Mouse (Mus musculus) cortical plate, adult 2 months (tissue): Measurements from ENCODE around the gene Itih3. TPM values are rescaled to one million over a fixed set of nuclear protein-coding genes. Genes with fewer than 3 reads are reported as not detected.

Experiments used
- H3K27ac ChIP-seq: fragments of 200-500 bp; 2 replicates; pipeline ENCODE4 v1.5.1; 2012; ENCODE audit warnings: low read length, control low read depth, inconsistent platforms; ENCODE audit not compliant: insufficient read depth
- H3K4me1 ChIP-seq: fragments of 200-500 bp; 2 replicates; pipeline ENCODE4 v1.6.1; 2011; ENCODE audit warnings: low read length; ENCODE audit not compliant: control insufficient read depth, insufficient read depth
- H3K4me3 ChIP-seq: fragments of 200-500 bp; 2 replicates; pipeline ENCODE4 v1.5.1; 2011; ENCODE audit warnings: mild to moderate bottlenecking, low read length, control low read depth; ENCODE audit not compliant: insufficient read depth
- CTCF ChIP-seq: fragments of 200-500 bp; IDR thresholded peaks from 2 replicates; pipeline ENCODE4 v1.5.1; 2011; ENCODE audit warnings: mild to moderate bottlenecking, control low read depth, low read length; ENCODE audit not compliant: insufficient read depth; ENCODE audit errors: extremely low read depth
- POLR2A ChIP-seq: fragments of 200-500 bp; IDR thresholded peaks from 2 replicates; pipeline ENCODE4 v1.6.1; 2011; ENCODE audit warnings: mild to moderate bottlenecking, low read length, control low read depth; ENCODE audit not compliant: insufficient read depth; ENCODE audit errors: extremely low read depth
- polyA plus RNA-seq: library from polyadenylated mRNA; depleted of rRNA; stranded (reverse); fragments of >200 nt; gene quantifications from 2 replicates; pipeline ENCODE4 v1.2.3, GENCODE M21; 2012

The Itih3 gene
- polyA plus RNA-seq, 1 experiment, result 33.5 TPM

DNA sequence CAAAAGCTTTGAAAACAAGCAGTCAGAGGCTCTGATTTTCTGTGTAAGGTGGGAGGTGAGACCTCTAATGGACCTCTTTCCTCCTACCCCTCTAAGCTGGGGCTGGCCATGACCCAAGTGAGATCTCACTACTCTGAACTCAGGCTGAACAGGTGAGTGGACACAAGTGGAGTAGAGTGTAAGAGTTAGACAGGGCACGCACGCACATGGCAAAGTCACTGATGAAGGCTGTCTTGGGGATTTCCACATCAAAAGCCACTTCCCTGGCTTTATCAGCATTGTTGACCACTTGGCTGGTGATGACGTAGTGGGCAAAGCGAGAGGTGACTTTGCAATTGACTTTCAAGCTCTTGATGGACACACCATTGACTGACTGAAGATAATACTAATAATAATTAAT, 18.7 kb upstream of the Itih3 start:
- Histone ChIP-seq H3K4me1 (no peaks in the 10 kb centered on the region), H3K27ac (no peak overlapping the region), H3K4me3 (no peak overlapping the region)
- TF ChIP-seq CTCF, result no peak
- TF ChIP-seq POLR2A, result no peak

DNA sequence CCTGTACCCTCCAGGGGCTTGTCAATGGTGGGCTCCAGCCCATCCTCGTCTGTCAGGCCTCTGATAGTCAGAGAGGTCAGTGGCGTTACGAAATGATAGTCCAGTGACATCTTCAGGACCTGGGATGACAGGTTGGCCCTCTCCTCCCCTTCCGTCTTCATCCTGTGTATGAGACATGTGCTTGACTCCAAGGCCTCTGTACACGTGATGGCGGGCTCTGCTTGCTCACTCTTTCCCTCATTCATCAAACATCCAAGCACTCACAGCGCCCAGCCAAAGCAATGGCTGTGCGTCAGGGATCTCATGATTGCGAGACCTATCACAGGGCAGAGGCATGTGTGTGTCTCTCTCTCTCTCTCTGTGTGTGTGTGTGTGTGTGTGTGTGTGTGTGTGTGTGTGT, 9.8 kb upstream of the Itih3 start:
- no peaks in the 10 kb centered on the region for H3K4me1 ChIP-seq
- TF ChIP-seq POLR2A, result no peak
- no peak for TF ChIP-seq CTCF
- no peak overlapping the region for H3K27ac ChIP-seq
- H3K4me3 ChIP-seq, result no peak overlapping the region

DNA sequence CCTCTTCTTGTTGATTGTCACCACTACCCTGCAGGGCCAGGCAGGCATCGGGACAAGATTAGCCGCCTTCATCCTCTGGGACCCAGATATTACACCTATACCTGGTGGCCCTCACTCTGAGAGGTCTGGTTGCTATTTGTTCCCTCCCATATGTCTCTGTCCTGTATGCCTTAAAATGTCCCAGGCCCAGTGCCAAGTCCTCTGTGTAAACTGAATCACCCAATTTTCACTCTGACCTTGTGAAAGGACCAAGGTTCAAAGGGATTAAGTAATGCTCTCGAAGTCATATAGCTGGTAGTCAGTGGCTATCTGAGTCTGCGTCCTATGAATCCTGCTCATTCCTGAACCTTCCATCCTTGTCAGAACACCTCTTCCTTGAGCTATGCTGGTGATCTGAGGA, 6.8 kb upstream of the Itih3 start:
- H3K27ac ChIP-seq, result no peak overlapping the region
- H3K4me1 ChIP-seq, result no peaks in the 10 kb centered on the region
- no peak for TF ChIP-seq CTCF
- TF ChIP-seq POLR2A, result no peak
- no peak overlapping the region for H3K4me3 ChIP-seq

DNA sequence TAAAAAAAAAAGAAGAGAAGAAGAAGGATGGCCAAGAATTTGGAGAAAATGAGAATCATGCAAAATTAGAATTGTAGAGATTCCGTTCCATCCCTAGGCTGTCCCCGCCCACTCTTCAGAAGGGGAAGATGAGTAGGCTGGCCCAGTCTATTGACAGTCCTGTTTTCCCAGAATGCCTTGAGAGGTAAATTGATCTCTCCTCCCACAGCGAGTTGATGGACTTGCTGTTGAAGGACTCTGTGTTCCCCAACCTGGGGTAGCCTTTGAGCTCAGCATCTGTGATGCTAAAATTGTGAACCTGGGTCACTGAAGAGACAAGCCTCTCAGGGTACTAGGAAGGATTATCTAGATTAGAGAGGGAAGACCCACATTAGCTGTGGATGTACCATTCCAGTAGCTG, 1.9 kb upstream of the Itih3 start:
- Histone ChIP-seq H3K4me3 (no peak overlapping the region), H3K4me1 (peaks cover 2% of the 10 kb centered on the region), H3K27ac (no peak overlapping the region)
- TF ChIP-seq CTCF, result no peak
- TF ChIP-seq POLR2A, result no peak

DNA sequence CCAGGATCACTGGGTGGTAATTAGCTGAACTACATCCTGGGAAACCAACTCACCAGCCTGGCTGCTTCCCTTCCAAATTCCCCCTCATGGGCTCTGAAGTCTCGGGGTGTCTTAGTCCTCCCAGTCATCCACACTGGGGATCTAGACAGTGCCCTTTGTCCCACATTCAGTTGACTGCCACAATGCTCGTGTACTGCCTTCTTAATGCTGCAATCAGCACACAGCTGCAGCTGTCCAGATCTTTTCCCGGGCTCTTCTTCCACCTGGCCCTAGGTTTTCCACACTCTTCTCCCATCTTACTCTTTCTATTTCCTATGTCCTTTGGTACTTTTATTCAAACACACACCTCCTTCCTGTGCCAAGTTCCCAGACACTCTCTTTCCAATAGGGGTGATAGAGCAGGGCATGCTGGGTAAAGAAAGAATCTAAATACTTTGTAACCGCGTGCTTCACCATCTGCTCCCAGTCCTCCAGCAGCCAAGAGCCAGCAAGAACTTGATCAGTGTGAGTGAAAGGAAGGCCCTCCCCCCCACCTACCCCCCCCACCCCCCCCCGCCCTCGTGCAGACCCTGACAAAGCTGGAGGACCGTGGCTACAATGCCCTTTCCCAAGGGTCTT, 1.4 kb downstream of the Itih3 start:
- no peak for TF ChIP-seq POLR2A
- no peak for TF ChIP-seq CTCF
- peaks cover 2% of the 10 kb centered on the region for H3K4me1 ChIP-seq
- H3K4me3 ChIP-seq, result no peak overlapping the region
- H3K27ac ChIP-seq, result no peak overlapping the region

DNA sequence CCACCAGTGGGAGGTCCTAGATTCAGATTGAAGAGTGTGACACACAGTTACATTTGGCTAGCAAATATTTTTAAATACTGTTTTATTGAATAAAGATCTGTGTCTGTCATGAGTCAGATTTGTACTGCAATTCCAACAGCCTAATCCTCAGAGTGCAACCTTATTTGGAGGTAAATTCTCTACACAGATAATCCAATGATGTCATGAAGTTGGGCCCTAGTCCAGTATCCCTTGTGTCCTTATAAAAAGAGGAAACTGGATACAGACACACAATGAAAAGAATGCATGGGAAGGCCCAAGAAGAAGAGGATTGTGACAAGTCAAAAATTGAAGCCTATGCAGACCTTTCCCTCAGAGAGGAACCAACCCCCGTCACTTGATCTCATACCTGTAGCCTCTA, 7.0 kb downstream of the Itih3 start:
- Histone ChIP-seq H3K4me1 (no peaks in the 10 kb centered on the region), H3K27ac (no peak overlapping the region), H3K4me3 (no peak overlapping the region)
- no peak for TF ChIP-seq POLR2A
- TF ChIP-seq CTCF, result no peak

DNA sequence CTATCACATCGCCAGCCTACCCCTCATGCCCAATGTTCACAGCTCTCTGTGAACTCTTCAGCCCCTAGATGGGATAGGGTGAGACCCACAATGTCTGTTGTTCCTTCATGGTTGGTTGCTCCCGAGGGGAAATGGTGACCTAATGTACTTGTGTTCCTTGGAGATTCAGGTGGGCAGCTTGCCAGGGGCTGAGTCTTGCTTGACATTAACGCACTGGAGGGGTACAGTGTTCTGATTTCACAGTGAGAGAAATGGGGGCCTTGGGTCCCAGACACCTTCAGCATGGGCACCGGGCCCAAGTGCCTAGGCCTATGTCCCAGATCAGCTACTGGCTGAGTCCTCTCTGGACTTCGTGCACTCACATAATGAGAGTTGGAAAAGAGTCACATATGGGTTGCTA, 10.2 kb downstream of the Itih3 start:
- Histone ChIP-seq H3K4me3 (no peak overlapping the region), H3K4me1 (no peaks in the 10 kb centered on the region), H3K27ac (no peak overlapping the region)
- no peak for TF ChIP-seq POLR2A
- TF ChIP-seq CTCF, result no peak

DNA sequence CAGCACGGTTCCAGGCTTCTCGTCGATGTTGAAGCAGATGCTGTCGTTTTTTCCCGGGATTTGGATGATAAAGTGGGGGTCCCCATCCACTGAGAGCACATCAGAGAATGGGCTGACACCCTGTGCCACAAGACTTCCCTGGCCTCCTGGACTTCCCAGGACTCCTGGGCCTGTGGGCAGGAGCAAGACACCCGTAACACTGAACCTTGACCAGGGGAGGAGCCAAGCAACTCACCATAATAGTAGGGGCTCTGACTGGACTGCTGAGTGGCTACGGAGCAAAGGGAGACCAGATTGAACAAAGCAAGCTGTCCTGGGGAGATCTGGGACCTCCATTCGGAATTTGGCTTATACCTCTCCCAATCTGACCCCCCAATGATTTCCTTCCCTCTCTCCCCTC, 10.9 kb downstream of the Itih3 start:
- no peak overlapping the region for H3K27ac ChIP-seq
- no peaks in the 10 kb centered on the region for H3K4me1 ChIP-seq
- no peak overlapping the region for H3K4me3 ChIP-seq
- TF ChIP-seq CTCF (no peak), POLR2A (no peak)

DNA sequence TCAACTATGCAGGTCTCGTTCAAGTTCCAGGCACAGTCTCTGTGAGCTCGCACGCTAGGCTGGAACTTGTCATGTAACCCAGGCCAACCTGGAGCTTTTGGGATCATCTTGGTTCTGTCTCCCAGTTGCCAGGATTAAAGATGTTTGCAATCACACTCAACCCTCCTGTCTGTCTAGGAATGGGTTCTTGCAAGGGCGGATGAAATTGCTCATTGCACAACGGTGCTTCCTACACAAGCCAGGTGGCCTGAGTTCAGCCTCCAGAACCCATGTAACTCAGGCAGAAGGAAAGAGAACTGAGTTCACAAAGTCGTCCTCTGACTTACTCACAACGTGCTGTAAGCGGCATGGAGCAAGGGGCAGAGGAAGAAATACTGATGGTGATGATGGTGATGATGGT, 12.4 kb downstream of the Itih3 start:
- no peak overlapping the region for H3K4me3 ChIP-seq
- H3K27ac ChIP-seq, result no peak overlapping the region
- no peaks in the 10 kb centered on the region for H3K4me1 ChIP-seq
- no peak for TF ChIP-seq POLR2A
- TF ChIP-seq CTCF, result no peak

DNA sequence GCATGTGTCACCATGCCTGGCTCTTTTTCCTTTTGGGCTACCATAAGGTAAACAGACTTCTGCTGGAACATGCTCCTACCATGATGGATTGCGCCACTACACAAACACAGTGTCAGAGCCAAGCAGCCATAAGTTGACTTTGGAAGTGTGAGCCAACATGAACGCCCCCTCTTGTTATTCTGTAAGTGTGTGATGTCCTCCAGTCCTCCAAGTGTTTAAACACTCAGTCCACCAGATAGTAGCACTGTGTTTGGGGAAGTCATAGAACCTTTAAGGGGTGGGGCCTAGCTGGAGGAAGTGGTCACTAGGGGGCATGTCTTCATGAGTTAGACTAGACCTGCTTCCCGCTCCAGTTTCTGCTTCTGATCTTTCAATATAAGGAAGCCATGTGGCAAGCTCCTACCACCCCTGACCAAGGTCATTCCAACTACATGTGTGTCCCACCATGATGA, 15.7 kb downstream of the Itih3 start:
- H3K4me1 ChIP-seq, result no peaks in the 10 kb centered on the region
- TF ChIP-seq CTCF (no peak), POLR2A (no peak)
- no peak overlapping the region for H3K4me3 ChIP-seq
- no peak overlapping the region for H3K27ac ChIP-seq
